Mouse (Mus musculus) heart, postnatal 4 days (tissue): ENCODE measurements around the gene Rhobtb1. TPM values are rescaled to one million over a fixed set of nuclear protein-coding genes. Genes with fewer than 3 reads are reported as not detected.

Experiments used
- DNase-seq: peaks from one replicate; pipeline ENCODE4 v3.0.0; 2021
- total RNA-seq, 2 experiments: library from RNA; stranded (reverse); gene quantifications; 2 replicates each; pipeline ENCODE4 v1.2.3; 2021

The Rhobtb1 gene
- 10 to 100 TPM; 46.7 to 59.7 TPM for total RNA-seq

- no peak for DNase-seq
Observed at GRCm38 (mm10) chr10:69151045-69151444, at the start of gene Rhobtb1. Gene Rhobtb1 (plus strand): TSS chr10:69151434.

- DNase-seq: peak; percentile 54
Observed at GRCm38 (mm10) chr10:69101988-69102387, 49.2 kb upstream of the Rhobtb1 start.

GRCm38 (mm10) chr10:69104143-69104882 is 46.9 kb upstream of the Rhobtb1 start:
- no peak for DNase-seq

GRCm38 (mm10) chr10:69104883-69105225 is 46.4 kb upstream of the Rhobtb1 start:
- no peak for DNase-seq

- DNase-seq: no peak
Observed at GRCm38 (mm10) chr10:69106796-69107195, 44.4 kb upstream of the Rhobtb1 start.

- DNase-seq: peak; percentile 45
Observed at GRCm38 (mm10) chr10:69107253-69107652, 44.0 kb upstream of the Rhobtb1 start.

- no peak for DNase-seq
Observed at GRCm38 (mm10) chr10:69114384-69114783, 36.9 kb upstream of the Rhobtb1 start.

GRCm38 (mm10) chr10:69117996-69118395 is 33.2 kb upstream of the Rhobtb1 start:
- DNase-seq: no peak

GRCm38 (mm10) chr10:69118893-69119292 is 32.3 kb upstream of the Rhobtb1 start:
- DNase-seq: no peak

GRCm38 (mm10) chr10:69119456-69119855 is 31.8 kb upstream of the Rhobtb1 start:
- no peak for DNase-seq

- DNase-seq: no peak
Observed at GRCm38 (mm10) chr10:69126546-69126945, 24.7 kb upstream of the Rhobtb1 start.

- DNase-seq: no peak
Observed at GRCm38 (mm10) chr10:69128531-69128930, 22.7 kb upstream of the Rhobtb1 start.

GRCm38 (mm10) chr10:69130613-69131012 is 20.6 kb upstream of the Rhobtb1 start:
- no peak for DNase-seq

GRCm38 (mm10) chr10:69134356-69134755 is 16.9 kb upstream of the Rhobtb1 start:
- no peak for DNase-seq

GRCm38 (mm10) chr10:69136241-69136828 is 14.9 kb upstream of the Rhobtb1 start:
- DNase-seq: no peak

GRCm38 (mm10) chr10:69149252-69149651 is 2.0 kb upstream of the Rhobtb1 start:
- no peak for DNase-seq

- no peak for DNase-seq
Observed at GRCm38 (mm10) chr10:69152971-69153370, 1.7 kb downstream of the Rhobtb1 start.

GRCm38 (mm10) chr10:69155428-69156175 is 4.4 kb downstream of the Rhobtb1 start:
- DNase-seq: no peak

GRCm38 (mm10) chr10:69156462-69156861 is 5.2 kb downstream of the Rhobtb1 start:
- DNase-seq: no peak

GRCm38 (mm10) chr10:69157471-69157870 is 6.2 kb downstream of the Rhobtb1 start:
- DNase-seq: no peak

GRCm38 (mm10) chr10:69160877-69161276 is 9.6 kb downstream of the Rhobtb1 start:
- no peak for DNase-seq

GRCm38 (mm10) chr10:69161503-69161902 is 10.3 kb downstream of the Rhobtb1 start:
- no peak for DNase-seq

GRCm38 (mm10) chr10:69162577-69162976 is 11.3 kb downstream of the Rhobtb1 start:
- no peak for DNase-seq

- DNase-seq: no peak
Observed at GRCm38 (mm10) chr10:69163216-69163615, 12.0 kb downstream of the Rhobtb1 start.
